Mouse (Mus musculus) stomach, postnatal 0 days (tissue): ENCODE results near the gene Pcsk5.

ENCODE experiments used
- CTCF ChIP-seq: IDR thresholded peaks from 2 replicates; pipeline ENCODE4 v1.5.1; 2016; ENCODE audit warnings: antibody characterized with exemption, low read depth, mild to moderate bottlenecking, moderate library complexity
- EP300 ChIP-seq: optimal IDR thresholded peaks from 2 replicates; pipeline ENCODE3; 2016; ENCODE audit warnings: antibody characterized with exemption

DNA sequence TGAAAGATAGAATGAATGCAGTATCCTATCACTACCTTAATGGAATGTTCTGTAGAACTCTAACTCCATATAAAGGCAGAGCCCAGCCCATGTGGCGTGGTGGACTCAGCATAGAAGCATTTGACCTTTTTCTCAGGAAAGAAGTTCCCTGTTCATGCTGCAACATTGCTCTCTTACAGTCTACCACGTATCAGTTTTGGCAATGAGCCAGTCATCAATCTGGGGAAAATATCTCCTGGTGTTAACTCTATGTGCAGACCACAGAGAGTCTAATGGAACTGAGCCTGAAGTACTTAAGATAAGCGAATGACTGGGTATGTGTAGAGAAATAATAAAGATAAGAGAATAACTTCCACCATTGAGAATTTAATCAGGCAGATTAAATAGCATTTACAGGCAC lies 270.2 kb downstream of the Pcsk5 start:
- no peak for TF ChIP-seq EP300
- no peak for TF ChIP-seq CTCF
